Mouse (Mus musculus) ES-Bruce4 (cell line): ENCODE measurements at regions not wholly inside any gene's neighbourhood (a gene's known extent, or its start where the extent isn't known, plus 50 kb on each side); places are given as distances from the start of the nearest gene placed in this dataset.

ENCODE experiments used
- CTCF ChIP-seq: IDR thresholded peaks from one replicate; pipeline ENCODE4 v1.8.1; 2011; ENCODE audit warnings: low read depth, low read length
- EP300 ChIP-seq: IDR thresholded peaks from 2 replicates; pipeline ENCODE4 v1.6.1; 2011; ENCODE audit warnings: low read depth, low read length; ENCODE audit not compliant: insufficient read depth
- POLR2A ChIP-seq: IDR thresholded peaks from one replicate; pipeline ENCODE4 v1.8.1; 2011; ENCODE audit warnings: low read length; ENCODE audit not compliant: insufficient read depth

- TF ChIP-seq POLR2A (no peak), CTCF (no peak), EP300 (no peak)
These were observed 96.6 kb downstream of the E030025P04Rik start for GRCm38 (mm10) chr11:109047483-109048110.
